Mouse (Mus musculus) lung, postnatal 0 days (tissue): Measurements from ENCODE around the gene Agpat3. TPM values are rescaled to one million over a fixed set of nuclear protein-coding genes. Genes with fewer than 3 reads are reported as not detected.
A peak's percentile ranks its signal among the peaks of the same experiment; 100 is the strongest.

Experiments used
- ATAC-seq: fragments of 200-750 bp; cut with Nextera tagmentation; 2 replicates; pipeline ENCODE4 v1.8.0; 2017; ENCODE audit warnings: moderate library complexity
- DNase-seq: peaks from one replicate; pipeline ENCODE4 v3.0.0-alpha.2; 2016; ENCODE audit warnings: low spot score
- H3K27ac ChIP-seq: fragments of 300-500 bp; sonication (generic); 2 replicates; pipeline ENCODE4 v1.5.1; 2014; ENCODE audit warnings: antibody characterized with exemption, mild to moderate bottlenecking, low read length, mixed read lengths
- H3K27me3 ChIP-seq: fragments of 300-500 bp; sonication (generic); replicated peaks from 2 replicates; pipeline ENCODE4 v1.6.1; 2014; ENCODE audit warnings: low read length, mixed read lengths; ENCODE audit not compliant: insufficient read depth
- H3K36me3 ChIP-seq: fragments of 300-500 bp; sonication (generic); 2 replicates; pipeline ENCODE4 v1.6.1; 2014; ENCODE audit warnings: low read length, mixed read lengths; ENCODE audit not compliant: insufficient read depth
- H3K4me1 ChIP-seq: fragments of 300-500 bp; sonication (generic); 2 replicates; pipeline ENCODE4 v1.6.1; 2014; ENCODE audit warnings: antibody characterized with exemption, low read depth, low read length, mixed read lengths; ENCODE audit not compliant: insufficient read depth
- H3K4me2 ChIP-seq: fragments of 300-500 bp; sonication (generic); replicated peaks from 2 replicates; pipeline ENCODE4 v1.6.1; 2014; ENCODE audit warnings: low read depth, mild to moderate bottlenecking, low read length, moderate library complexity, mixed read lengths
- H3K4me3 ChIP-seq: fragments of 300-500 bp; sonication (generic); 2 replicates; pipeline ENCODE4 v1.5.1; 2014; ENCODE audit warnings: low read depth, low read length
- H3K9ac ChIP-seq: fragments of 300-500 bp; sonication (generic); replicated peaks from 2 replicates; pipeline ENCODE4 v1.6.1; 2014; ENCODE audit warnings: low read depth, mild to moderate bottlenecking
- H3K9me3 ChIP-seq: fragments of 300-500 bp; sonication (generic); 2 replicates; pipeline ENCODE4 v1.6.1; 2016; ENCODE audit warnings: low read length, mixed read lengths
- CTCF ChIP-seq: IDR thresholded peaks from 2 replicates; pipeline ENCODE4 v1.5.1; 2016; ENCODE audit warnings: antibody characterized with exemption, mild to moderate bottlenecking
- EP300 ChIP-seq: IDR thresholded peaks from 2 replicates; pipeline ENCODE4 v1.6.1; 2016; ENCODE audit warnings: antibody characterized with exemption, mild to moderate bottlenecking, control low read depth
- WGBS: fragments of 180-500 bp; shearing (Covaris S2); extraction: QIAGEN DNeasy Blood & Tissue Kit; methylation state at CpG from one replicate; pipeline ENCODE4 v1.1.7; 2014; 5-methylcytosine and 5-hydroxymethylcytosine counted together
- polyA plus RNA-seq: library from polyadenylated mRNA; unstranded; fragments of >200 nt; fragmentation: Nextera tagmentation; extraction: Ambion mirVana; gene quantifications from 2 replicates; pipeline ENCODE4 v1.2.1, GENCODE M21; 2015

Gene Agpat3
- polyA plus RNA-seq, 1 experiment from 2014 or later, result 129 TPM

DNA sequence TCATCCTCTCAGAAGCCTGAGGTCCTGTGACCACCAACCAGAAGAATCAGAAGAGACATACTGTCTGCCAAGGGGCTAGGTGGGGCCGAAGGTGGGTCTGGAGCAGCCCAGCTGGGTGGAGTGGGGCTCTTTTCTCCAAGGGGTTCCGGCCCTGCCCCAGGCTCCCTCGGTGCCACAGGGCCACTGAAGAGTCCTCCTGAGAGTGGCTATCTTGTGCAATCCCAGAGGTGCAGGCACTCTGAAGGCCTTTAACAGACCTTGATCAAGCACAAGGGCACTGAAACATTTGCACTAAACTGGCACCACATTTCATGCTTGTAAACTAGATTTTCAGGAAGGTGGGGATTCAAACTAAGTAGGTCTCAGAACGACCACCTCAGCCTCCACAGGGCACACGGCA lies 55.9 kb downstream of the Agpat3 start:
- Histone ChIP-seq H3K9me3 (no peaks in the 10 kb centered on the region), H3K4me2 (no peak overlapping the region), H3K4me3 (no peak overlapping the region), H3K36me3 (no peaks in the 10 kb centered on the region), H3K27ac (peak overlapping the region; percentile 98), H3K9ac (no peak overlapping the region), H3K27me3 (no peaks in the 10 kb centered on the region), H3K4me1 (peaks cover 20% of the 10 kb centered on the region; the same call in 1 of the 2 replicates)
- TF ChIP-seq EP300, result no peak
- no peak for TF ChIP-seq CTCF
- DNase-seq (peak; percentile 73), ATAC-seq (peak; percentile 39)
- 61% methylated on average over 5 of the region's 5 CpGs for WGBS

DNA sequence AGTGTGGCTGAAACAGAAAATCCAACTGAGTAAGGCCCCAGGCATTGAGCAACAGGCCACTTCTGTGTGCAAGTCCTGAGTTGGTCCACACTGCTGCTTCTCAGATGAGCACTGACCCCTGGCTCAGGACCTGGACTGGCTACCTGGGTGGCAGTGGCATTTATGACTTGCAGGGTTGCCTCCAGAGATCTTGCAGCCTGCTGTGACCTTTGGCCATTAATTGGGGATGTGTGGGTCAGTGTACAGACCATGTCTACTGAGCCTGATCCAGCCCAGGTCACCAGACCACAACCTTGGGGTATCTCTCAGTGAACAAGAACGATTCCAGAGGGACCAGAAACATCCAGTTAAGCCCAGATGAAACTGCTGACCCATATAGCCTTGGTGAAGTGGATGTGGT lies 58.7 kb downstream of the Agpat3 start:
- H3K9ac ChIP-seq, result no peak overlapping the region
- H3K4me3 ChIP-seq, result no peak overlapping the region
- H3K27me3 ChIP-seq, result no peaks in the 10 kb centered on the region
- no peaks in the 10 kb centered on the region for H3K36me3 ChIP-seq
- H3K9me3 ChIP-seq, result no peaks in the 10 kb centered on the region
- H3K4me2 ChIP-seq, result no peak overlapping the region
- 67% methylated on average over 1 of the region's 1 CpGs for WGBS
- ATAC-seq, result no peak
- TF ChIP-seq EP300, result no peak
- TF ChIP-seq CTCF, result no peak
- no peak overlapping the region for H3K27ac ChIP-seq
- DNase-seq, result no peak
- peaks cover 16% of the 10 kb centered on the region; the same call in 1 of the 2 replicates for H3K4me1 ChIP-seq

DNA sequence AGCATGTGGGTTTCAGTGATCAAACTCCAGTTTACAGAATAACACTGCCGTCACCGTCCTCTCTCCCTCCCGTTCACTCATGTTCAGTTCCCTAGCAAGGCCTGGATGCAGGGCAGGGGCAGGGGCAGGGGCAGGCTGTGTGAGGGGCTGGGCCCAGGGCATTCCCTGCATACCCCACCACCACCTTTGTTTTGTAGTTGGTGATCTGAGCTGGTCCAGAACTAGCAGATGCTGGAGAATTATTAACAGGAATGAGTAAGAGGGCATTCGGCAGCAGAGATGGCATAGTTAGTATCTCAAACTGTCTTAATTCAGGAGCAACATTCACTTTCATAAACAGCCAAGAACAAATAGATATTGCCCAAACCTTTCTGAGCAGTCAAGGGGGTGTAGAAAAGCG lies 59.9 kb downstream of the Agpat3 start:
- 0 out of 2 replicates have a peak, but pooled peaks cover 2% of the 10 kb centered on the region for H3K36me3 ChIP-seq
- no peaks in the 10 kb centered on the region for H3K27me3 ChIP-seq
- no peak for ATAC-seq
- no peak overlapping the region for H3K27ac ChIP-seq
- H3K4me1 ChIP-seq, result peaks cover 6% of the 10 kb centered on the region; the same call in 1 of the 2 replicates
- no peak for TF ChIP-seq CTCF
- no peak for TF ChIP-seq EP300
- H3K9ac ChIP-seq, result no peak overlapping the region
- no peak for DNase-seq
- 89% methylated on average over 5 of the region's 5 CpGs for WGBS
- H3K4me3 ChIP-seq, result no peak overlapping the region
- H3K9me3 ChIP-seq, result no peaks in the 10 kb centered on the region
- no peak overlapping the region for H3K4me2 ChIP-seq

DNA sequence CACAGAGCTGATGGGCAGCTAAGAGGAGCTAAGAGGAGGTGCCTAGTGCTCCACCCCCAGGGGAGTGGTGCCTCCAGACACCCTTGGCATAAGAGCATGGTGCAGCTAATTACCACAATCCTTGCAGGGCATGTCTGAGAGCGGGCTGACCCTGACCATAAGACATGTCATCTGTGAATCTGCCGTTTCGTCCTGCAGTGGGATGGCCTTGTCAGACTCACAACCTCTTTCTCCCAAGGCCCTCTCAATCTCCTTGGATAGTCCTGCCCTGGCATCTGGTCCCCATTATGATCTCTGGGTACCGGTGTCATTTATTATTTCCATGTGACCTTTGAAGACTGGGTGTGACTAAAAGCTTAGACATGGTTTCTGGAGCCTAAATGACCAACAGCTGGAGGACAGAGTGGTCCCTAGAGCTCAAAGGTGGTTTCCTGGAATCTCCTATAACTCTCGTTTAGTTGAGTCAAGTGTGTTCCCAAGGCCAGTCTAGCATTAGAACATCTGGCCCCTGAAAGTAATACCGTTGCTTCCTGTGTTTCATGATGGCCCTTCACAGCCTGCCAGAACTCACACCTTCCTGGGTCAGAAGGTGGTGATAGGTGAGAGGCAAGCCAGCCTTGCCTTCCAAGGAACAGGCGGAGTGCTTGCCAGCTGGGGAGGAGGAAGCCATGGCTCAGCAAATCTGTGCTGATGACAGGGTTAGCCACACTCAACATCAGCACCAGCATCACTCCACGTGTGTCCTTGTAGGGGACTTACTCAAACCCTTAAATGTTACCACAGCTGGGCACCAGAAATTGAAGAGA lies 61.4 kb downstream of the Agpat3 start:
- WGBS, result 75% methylated on average over 8 of the region's 8 CpGs

DNA sequence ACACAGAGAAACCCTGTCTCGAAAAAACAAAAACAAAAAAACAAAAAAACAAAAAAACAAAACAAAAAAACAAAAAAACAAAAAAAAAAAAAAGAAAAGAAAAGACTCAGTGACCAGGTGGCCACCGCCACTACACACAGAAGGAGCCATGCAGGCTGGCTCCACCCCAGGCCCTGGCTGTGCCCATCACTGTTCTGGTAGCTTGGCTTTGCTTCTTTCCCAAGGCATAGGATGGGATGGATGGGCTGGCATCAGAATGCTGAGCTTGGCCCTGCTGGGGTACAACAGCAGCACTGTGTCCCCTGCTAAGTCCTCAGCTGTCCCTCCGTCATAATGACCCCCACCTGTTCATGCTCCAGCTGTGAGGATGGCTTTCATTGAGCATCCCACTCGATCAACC lies 63.4 kb downstream of the Agpat3 start:
- no peak overlapping the region for H3K4me3 ChIP-seq
- TF ChIP-seq CTCF, result no peak
- TF ChIP-seq EP300, result no peak
- no peaks in the 10 kb centered on the region for H3K9me3 ChIP-seq
- 93% methylated on average over 4 of the region's 4 CpGs for WGBS
- H3K9ac ChIP-seq, result no peak overlapping the region
- no peak overlapping the region for H3K27ac ChIP-seq
- no peak for ATAC-seq
- H3K36me3 ChIP-seq, result peaks cover 21% of the 10 kb centered on the region
- H3K27me3 ChIP-seq, result no peaks in the 10 kb centered on the region
- H3K4me1 ChIP-seq, result no peaks in the 10 kb centered on the region
- H3K4me2 ChIP-seq, result no peak overlapping the region
- no peak for DNase-seq

More for the DNA sequence above, 61.4 kb downstream of the Agpat3 start:
- DNase-seq, result peak; percentile 6
- Histone ChIP-seq H3K4me3 (no peak overlapping the region), H3K27ac (no peak overlapping the region), H3K27me3 (no peaks in the 10 kb centered on the region), H3K9me3 (no peaks in the 10 kb centered on the region), H3K4me2 (no peak overlapping the region), H3K9ac (no peak overlapping the region), H3K4me1 (no peaks in the 10 kb centered on the region), H3K36me3 (peaks cover 17% of the 10 kb centered on the region; the same call in 1 of the 2 replicates)
- TF ChIP-seq CTCF (no peak), EP300 (no peak)
- ATAC-seq, result no peak

DNA sequence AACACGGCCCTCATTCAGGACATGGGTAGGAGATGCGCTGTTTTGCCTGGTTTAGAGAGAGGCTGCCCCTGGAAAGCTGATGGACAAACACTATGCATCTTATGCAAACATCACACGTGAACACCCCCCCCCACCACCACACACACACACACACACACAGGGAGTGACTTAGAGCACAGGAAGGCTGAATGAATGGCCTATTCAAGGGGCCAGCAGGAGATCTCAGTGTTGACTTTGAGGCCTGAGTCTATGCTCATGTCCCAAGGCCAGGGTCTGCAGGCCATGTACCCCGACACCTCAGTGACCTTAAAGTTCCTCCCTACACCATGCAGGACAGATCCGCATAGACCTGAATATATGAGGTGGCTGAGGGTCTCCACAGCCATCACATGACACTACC lies 64.2 kb downstream of the Agpat3 start:
- ATAC-seq, result no peak
- 74% methylated on average over 5 of the region's 5 CpGs for WGBS
- H3K36me3 ChIP-seq, result peaks cover 25% of the 10 kb centered on the region
- no peak overlapping the region for H3K27ac ChIP-seq
- H3K27me3 ChIP-seq, result no peaks in the 10 kb centered on the region
- no peaks in the 10 kb centered on the region for H3K9me3 ChIP-seq
- no peak overlapping the region for H3K4me2 ChIP-seq
- no peak overlapping the region for H3K9ac ChIP-seq
- TF ChIP-seq CTCF (no peak), EP300 (no peak)
- no peak overlapping the region for H3K4me3 ChIP-seq
- H3K4me1 ChIP-seq, result no peaks in the 10 kb centered on the region
- DNase-seq, result no peak
